Mouse (Mus musculus): Measurements from ENCODE around the gene Rnf214. TPM values are rescaled to one million over a fixed set of nuclear protein-coding genes. Genes with fewer than 3 reads are reported as not detected.

Rnf214 gene
- total RNA-seq (2018; cell fraction: chromatin; rRNA removed): 100 to 1,000 TPM in 18 of 26 experiments, 10 to 100 TPM in 8; 36.2 to 226 (median 145) TPM
- total RNA-seq (2018; cell fraction: cytosol; rRNA removed): 10 to 100 TPM; 24.4 to 50.7 (median 39.8) TPM
- total RNA-seq (2018; cell fraction: nucleus; rRNA removed): 100 to 1,000 TPM in 5 of 26 experiments, 10 to 100 TPM in 21; 33.3 to 106 (median 74.4) TPM
- polyA plus RNA-seq (2018): 17.7 to 39.2 TPM (median 25.2 TPM) in 3 replicates

GRCm38 (mm10) chr9:45906355-45907077, at the start of gene Rnf214, which contains the start of gene Pcsk7:
Rnf214 (minus strand) TSS chr9:45906911.
Pcsk7 (plus strand) TSS chr9:45906497.
- Histone ChIP-seq H3K36me3 (ENCODE audit: inconsistent target) (peaks cover 26% of the 10 kb centered on the region; the same call in 1 of the 2 replicates), H3K79me2 (ENCODE audit: inconsistent target) (peaks cover 62% of the 10 kb centered on the region), H3K27ac (peak within 1 kb of the TSS; percentile 91), H3K4me3 (ENCODE audit: inconsistent target) (peak within 1 kb of the TSS; percentile 92)
- WGBS (ENCODE audit: missing documents): 0% methylated on average over 76 of the region's 80 CpGs

- Histone ChIP-seq H3K79me2 (ENCODE audit: inconsistent target) (peaks cover 26% of the 10 kb centered on the region; the same call in 1 of the 2 replicates), H3K27ac (peak within 1 kb of the TSS; percentile 60), H3K4me3 (ENCODE audit: inconsistent target) (peak within 1 kb of the TSS; percentile 64), H3K36me3 (ENCODE audit: inconsistent target) (peaks cover 14% of the 10 kb centered on the region; the same call in 1 of the 2 replicates)
- 3% methylated on average over 48 of the region's 48 CpGs for WGBS (ENCODE audit: missing documents)
Measured at GRCm38 (mm10) chr9:45955107-45955963, 48.6 kb upstream of the Rnf214 start, which contains the start of gene Sidt2. Sidt2 (minus strand) TSS chr9:45955258.

GRCm38 (mm10) chr9:45954294-45955106, 47.8 kb upstream of the Rnf214 start:
- H3K79me2 ChIP-seq (ENCODE audit: inconsistent target): peaks cover 26% of the 10 kb centered on the region; the same call in 1 of the 2 replicates
- under 1% methylated on average over 61 of the region's 63 CpGs for WGBS (ENCODE audit: missing documents)

GRCm38 (mm10) chr9:45953511-45954293, 47.0 kb upstream of the Rnf214 start:
- peaks cover 26% of the 10 kb centered on the region; the same call in 1 of the 2 replicates for H3K79me2 ChIP-seq (ENCODE audit: inconsistent target)
- WGBS (ENCODE audit: missing documents): 23% methylated on average over 13 of the region's 13 CpGs
- H3K36me3 ChIP-seq (ENCODE audit: inconsistent target): peaks cover 31% of the 10 kb centered on the region
- H3K27ac ChIP-seq: peak overlapping the region; percentile 60
- H3K4me3 ChIP-seq (ENCODE audit: inconsistent target): peak overlapping the region; percentile 64

More at GRCm38 (mm10) chr9:45954294-45955106, 47.8 kb upstream of the Rnf214 start:
- H3K27ac ChIP-seq: peak overlapping the region; percentile 60
- H3K36me3 ChIP-seq (ENCODE audit: inconsistent target): peaks cover 23% of the 10 kb centered on the region
- H3K4me3 ChIP-seq (ENCODE audit: inconsistent target): peak overlapping the region; percentile 64

- Histone ChIP-seq H3K4me3 (ENCODE audit: inconsistent target) (peak overlapping the region; percentile 64; the same call in 1 of the 2 replicates), H3K27ac (0 out of 2 replicates have a peak overlapping the region, but pooled peaks have one; percentile 60), H3K36me3 (ENCODE audit: inconsistent target) (peaks cover 39% of the 10 kb centered on the region), H3K79me2 (ENCODE audit: inconsistent target) (peaks cover 26% of the 10 kb centered on the region; the same call in 1 of the 2 replicates)
- WGBS (ENCODE audit: missing documents): 84% methylated on average over 7 of the region's 7 CpGs
Measured at GRCm38 (mm10) chr9:45952890-45953289, 46.2 kb upstream of the Rnf214 start.

GRCm38 (mm10) chr9:45952057-45952456, 45.3 kb upstream of the Rnf214 start:
- Histone ChIP-seq H3K36me3 (ENCODE audit: inconsistent target) (peaks cover 47% of the 10 kb centered on the region), H3K79me2 (ENCODE audit: inconsistent target) (peaks cover 26% of the 10 kb centered on the region; the same call in 1 of the 2 replicates), H3K27ac (no peak overlapping the region), H3K4me3 (ENCODE audit: inconsistent target) (no peak overlapping the region)
- 96% methylated on average over 4 of the region's 4 CpGs for WGBS (ENCODE audit: missing documents)

GRCm38 (mm10) chr9:45946872-45947183, 40.1 kb upstream of the Rnf214 start:
- Histone ChIP-seq H3K36me3 (ENCODE audit: inconsistent target) (peaks cover 76% of the 10 kb centered on the region), H3K79me2 (ENCODE audit: inconsistent target) (no peaks in the 10 kb centered on the region; the same call in 1 of the 2 replicates), H3K27ac (no peak overlapping the region), H3K4me3 (ENCODE audit: inconsistent target) (no peak overlapping the region)
- 77% methylated on average over 10 of the region's 10 CpGs for WGBS (ENCODE audit: missing documents)

GRCm38 (mm10) chr9:45946182-45946871, 39.6 kb upstream of the Rnf214 start:
- peaks cover 75% of the 10 kb centered on the region for H3K36me3 ChIP-seq (ENCODE audit: inconsistent target)
- no peaks in the 10 kb centered on the region for H3K79me2 ChIP-seq (ENCODE audit: inconsistent target)
- 91% methylated on average over 16 of the region's 16 CpGs for WGBS (ENCODE audit: missing documents)
- no peak overlapping the region for H3K27ac ChIP-seq
- no peak overlapping the region for H3K4me3 ChIP-seq (ENCODE audit: inconsistent target)

- Histone ChIP-seq H3K27ac (no peak overlapping the region), H3K79me2 (ENCODE audit: inconsistent target) (no peaks in the 10 kb centered on the region), H3K4me3 (ENCODE audit: inconsistent target) (no peak overlapping the region), H3K36me3 (ENCODE audit: inconsistent target) (peaks cover 74% of the 10 kb centered on the region)
- 61% methylated on average over 12 of the region's 13 CpGs for WGBS (ENCODE audit: missing documents)
Measured at GRCm38 (mm10) chr9:45945721-45946120, 39.0 kb upstream of the Rnf214 start.

- Histone ChIP-seq H3K4me3 (ENCODE audit: inconsistent target) (no peak overlapping the region), H3K79me2 (ENCODE audit: inconsistent target) (no peaks in the 10 kb centered on the region), H3K27ac (0 out of 2 replicates have a peak overlapping the region, but pooled peaks have one; percentile 10), H3K36me3 (ENCODE audit: inconsistent target) (peaks cover 64% of the 10 kb centered on the region)
- WGBS (ENCODE audit: missing documents): 25% methylated on average over 13 of the region's 13 CpGs
Measured at GRCm38 (mm10) chr9:45944506-45945400, 38.0 kb upstream of the Rnf214 start.

GRCm38 (mm10) chr9:45943628-45944505, 37.2 kb upstream of the Rnf214 start:
- 91% methylated on average over 8 of the region's 8 CpGs for WGBS (ENCODE audit: missing documents)
- H3K4me3 ChIP-seq (ENCODE audit: inconsistent target): no peak overlapping the region
- 0 out of 2 replicates have a peak overlapping the region, but pooled peaks have one; percentile 10 for H3K27ac ChIP-seq
- H3K36me3 ChIP-seq (ENCODE audit: inconsistent target): peaks cover 64% of the 10 kb centered on the region
- no peaks in the 10 kb centered on the region for H3K79me2 ChIP-seq (ENCODE audit: inconsistent target)
